Mouse (Mus musculus): ENCODE results near the gene Rln1.

DNA sequence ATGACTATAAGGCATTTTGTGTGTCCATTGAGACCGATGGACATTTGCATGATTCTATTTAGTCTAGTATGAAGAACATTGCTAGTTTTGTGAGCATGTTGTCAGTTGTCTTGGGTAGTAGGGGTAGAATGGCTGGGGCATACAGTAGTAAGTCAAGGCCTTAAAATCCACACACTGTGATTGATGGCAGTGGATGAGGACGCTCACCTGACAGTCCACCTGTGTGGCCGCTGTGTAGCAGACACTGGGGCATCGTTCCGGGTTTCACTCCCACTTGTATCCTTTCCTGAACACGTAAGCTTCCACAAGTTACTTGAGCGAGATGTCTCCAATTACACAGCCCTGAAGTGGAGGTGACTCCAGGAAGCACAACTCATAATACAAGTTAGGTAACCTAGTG is 29.1 kb upstream of the Rln1 start:
- TF ChIP-seq POLR2A (IDR thresholded peaks at IDR 0.05; ENCODE audit: insufficient read length, low read depth) (no peak), USF1 (IDR thresholded peaks at IDR 0.05; ENCODE audit: low read depth) (no peak), MAX (IDR thresholded peaks at IDR 0.05; ENCODE audit: low read depth) (no peak), MYOD1 (IDR thresholded peaks at IDR 0.05; ENCODE audit: control insufficient read depth in 1 of 3, insufficient read length in 2 of 3, low read depth in 2 of 3) (no peak), CEBPB (IDR thresholded peaks at IDR 0.05; ENCODE audit: insufficient read depth, poor library complexity, severe bottlenecking) (no peak), TCF12 (IDR thresholded peaks at IDR 0.05; ENCODE audit: insufficient read depth, poor library complexity, severe bottlenecking) (no peak)
